Mouse (Mus musculus) lung, embryonic 14.5 days (tissue): ENCODE measurements at regions not wholly inside any gene's neighbourhood (a gene's known extent, or its start where the extent isn't known, plus 50 kb on each side); places are given as distances from the start of the nearest gene placed in this dataset.

Source experiments
- ATAC-seq: fragments of 200-750 bp; cut with Nextera tagmentation; 2 replicates; pipeline ENCODE4 v1.8.0; 2017; ENCODE audit warnings: mild to moderate bottlenecking, moderate TSS enrichment, moderate library complexity; ENCODE audit not compliant: insufficient read depth
- DNase-seq: peaks from one replicate; pipeline ENCODE4 v3.0.0-alpha.2; 2015
- H3K27ac ChIP-seq: fragments of 300-500 bp; sonication (generic); 2 replicates; pipeline ENCODE4 v1.5.1; 2014; ENCODE audit warnings: low read depth, mild to moderate bottlenecking, moderate library complexity
- H3K27me3 ChIP-seq: fragments of 300-500 bp; sonication (generic); 2 replicates; pipeline ENCODE4 v1.6.1; 2014; ENCODE audit warnings: low read length, control low read depth; ENCODE audit not compliant: insufficient read depth
- H3K36me3 ChIP-seq: fragments of 300-500 bp; sonication (generic); 2 replicates; pipeline ENCODE4 v1.6.1; 2014; ENCODE audit warnings: control low read depth; ENCODE audit not compliant: insufficient read depth
- H3K4me1 ChIP-seq: fragments of 300-500 bp; sonication (generic); 2 replicates; pipeline ENCODE4 v1.6.1; 2014; ENCODE audit warnings: antibody characterized with exemption, control low read depth; ENCODE audit not compliant: insufficient read depth
- H3K4me2 ChIP-seq: fragments of 300-500 bp; sonication (generic); 2 replicates; pipeline ENCODE4 v1.6.1; 2014; ENCODE audit warnings: mild to moderate bottlenecking
- H3K4me3 ChIP-seq: fragments of 300-500 bp; sonication (generic); 2 replicates; pipeline ENCODE4 v1.5.1; 2014; ENCODE audit warnings: low read depth, low read length
- H3K9ac ChIP-seq: fragments of 300-500 bp; sonication (generic); 2 replicates; pipeline ENCODE4 v1.6.1; 2014
- H3K9me3 ChIP-seq: fragments of 300-500 bp; sonication (generic); 2 replicates; pipeline ENCODE4 v1.6.1; 2016; ENCODE audit warnings: low read depth, low read length, control low read depth
- CTCF ChIP-seq: IDR thresholded peaks from 2 replicates; pipeline ENCODE4 v1.5.1; 2016; ENCODE audit warnings: antibody characterized with exemption, low read depth
- WGBS: fragments of 180-500 bp; shearing (Covaris S2); extraction: QIAGEN DNeasy Blood & Tissue Kit; methylation state at CpG from one replicate; pipeline ENCODE4 v1.1.7; 2014; 5-methylcytosine and 5-hydroxymethylcytosine counted together

- Histone ChIP-seq H3K9ac (no peak overlapping the region), H3K4me1 (0 out of 2 replicates have a peak, but pooled peaks cover 3% of the 10 kb centered on the region), H3K4me3 (no peak overlapping the region), H3K36me3 (no peaks in the 10 kb centered on the region), H3K27ac (no peak overlapping the region), H3K27me3 (peaks cover 4% of the 10 kb centered on the region; the same call in 1 of the 2 replicates), H3K9me3 (no peaks in the 10 kb centered on the region), H3K4me2 (no peak overlapping the region)
- peak; percentile 33 for TF ChIP-seq CTCF
- DNase-seq = no peak
- WGBS = 88% methylated on average over 15 of the region's 15 CpGs
- no peak for ATAC-seq
Measured at GRCm38 (mm10) chr8:92115479-92116267, 241.8 kb upstream of the Irx5 start.

- Histone ChIP-seq H3K4me3 (no peak overlapping the region), H3K4me2 (peak overlapping the region; percentile 16; the same call in 1 of the 2 replicates), H3K4me1 (0 out of 2 replicates have a peak, but pooled peaks cover 3% of the 10 kb centered on the region), H3K9ac (no peak overlapping the region; the same call in 1 of the 2 replicates), H3K9me3 (no peaks in the 10 kb centered on the region), H3K36me3 (no peaks in the 10 kb centered on the region), H3K27me3 (peaks cover 4% of the 10 kb centered on the region; the same call in 1 of the 2 replicates), H3K27ac (no peak overlapping the region)
- ATAC-seq (no peak), DNase-seq (no peak)
- 17% methylated on average over 22 of the region's 22 CpGs for WGBS
- no peak for TF ChIP-seq CTCF
Measured at GRCm38 (mm10) chr8:92114311-92115275, 242.8 kb upstream of the Irx5 start.

GRCm38 (mm10) chr8:92113901-92114300 is 243.5 kb upstream of the Irx5 start:
- H3K36me3 ChIP-seq = no peaks in the 10 kb centered on the region
- TF ChIP-seq CTCF = no peak
- DNase-seq = no peak
- peak overlapping the region; percentile 16 for H3K4me2 ChIP-seq
- no peak overlapping the region for H3K9ac ChIP-seq
- no peak overlapping the region for H3K4me3 ChIP-seq
- ATAC-seq = no peak
- H3K9me3 ChIP-seq = no peaks in the 10 kb centered on the region
- no peak overlapping the region for H3K27ac ChIP-seq
- peaks cover 4% of the 10 kb centered on the region; the same call in 1 of the 2 replicates for H3K27me3 ChIP-seq
- H3K4me1 ChIP-seq = 0 out of 2 replicates have a peak, but pooled peaks cover 3% of the 10 kb centered on the region
- 12% methylated on average over 9 of the region's 9 CpGs for WGBS

- 66% methylated on average over 4 of the region's 4 CpGs for WGBS
- no peak overlapping the region for H3K9ac ChIP-seq
- ATAC-seq = no peak
Measured at GRCm38 (mm10) chr8:92113386-92113785, 244.0 kb upstream of the Irx5 start.

GRCm38 (mm10) chr8:92104561-92104960 is 252.9 kb upstream of the Irx5 start:
- H3K27ac ChIP-seq = no peak overlapping the region
- no peaks in the 10 kb centered on the region for H3K9me3 ChIP-seq
- TF ChIP-seq CTCF = no peak
- ATAC-seq (peak; percentile 96), DNase-seq (peak; percentile 80)
- 29% methylated on average over 6 of the region's 6 CpGs for WGBS
- peaks cover 3% of the 10 kb centered on the region; the same call in 1 of the 2 replicates for H3K4me1 ChIP-seq
- no peak overlapping the region for H3K4me3 ChIP-seq
- no peak overlapping the region for H3K9ac ChIP-seq
- H3K27me3 ChIP-seq = no peaks in the 10 kb centered on the region
- no peak overlapping the region for H3K4me2 ChIP-seq
- H3K36me3 ChIP-seq = no peaks in the 10 kb centered on the region

More at GRCm38 (mm10) chr8:92113386-92113785, 244.0 kb upstream of the Irx5 start:
- H3K4me3 ChIP-seq = no peak overlapping the region
- H3K27me3 ChIP-seq = peaks cover 4% of the 10 kb centered on the region; the same call in 1 of the 2 replicates
- no peak for TF ChIP-seq CTCF
- DNase-seq = no peak
- H3K9me3 ChIP-seq = no peaks in the 10 kb centered on the region
- no peaks in the 10 kb centered on the region for H3K36me3 ChIP-seq
- no peak overlapping the region for H3K4me2 ChIP-seq
- 0 out of 2 replicates have a peak, but pooled peaks cover 3% of the 10 kb centered on the region for H3K4me1 ChIP-seq
- H3K27ac ChIP-seq = no peak overlapping the region

- Histone ChIP-seq H3K36me3 (no peaks in the 10 kb centered on the region), H3K27ac (no peak overlapping the region), H3K4me2 (no peak overlapping the region), H3K9me3 (no peaks in the 10 kb centered on the region), H3K27me3 (no peaks in the 10 kb centered on the region), H3K4me3 (no peak overlapping the region), H3K9ac (no peak overlapping the region), H3K4me1 (peaks cover 3% of the 10 kb centered on the region; the same call in 1 of the 2 replicates)
- ATAC-seq (no peak), DNase-seq (no peak)
- TF ChIP-seq CTCF = no peak
- 89% methylated on average over 4 of the region's 4 CpGs for WGBS
Measured at GRCm38 (mm10) chr8:92102521-92102920, 254.9 kb upstream of the Irx5 start.
